Mouse (Mus musculus) frontal cortex, postnatal 25 days (tissue): Measurements from ENCODE around the gene Pnliprp1.

Experiments
- DNase-seq, 2 experiments: peaks; one replicate each; pipeline ENCODE4 v3.0.0; 2022; ENCODE audit warnings: low spot score in 2 of 2

Gene Pnliprp1

GRCm38 (mm10) chr19:58776461-58776860 is 47.8 kb downstream of the Pnliprp1 start:
- no peak for DNase-seq

- no peak for DNase-seq
These were observed 52.9 kb downstream of the Pnliprp1 start for GRCm38 (mm10) chr19:58781566-58781965.

GRCm38 (mm10) chr19:58783938-58784337 is 55.3 kb downstream of the Pnliprp1 start:
- DNase-seq = no peak

- no peak for DNase-seq
These were observed 60.5 kb downstream of the Pnliprp1 start for GRCm38 (mm10) chr19:58789194-58789593.
